Mouse (Mus musculus): Measurements from ENCODE around the gene Pdcd11.

GRCm38 (mm10) chr19:47166758-47167157 lies 76.2 kb downstream of the Pdcd11 start:
- TF ChIP-seq CTCF (IDR thresholded peaks at IDR 0.05; ENCODE audit: low read depth): no peak
- TF ChIP-seq EP300 (IDR thresholded peaks at IDR 0.05; ENCODE audit: low read depth): no peak

All from heart, postnatal 0 days (tissue).